8 mouse cellular contexts compared by ENCODE assay signal in the genomic region with DNA sequence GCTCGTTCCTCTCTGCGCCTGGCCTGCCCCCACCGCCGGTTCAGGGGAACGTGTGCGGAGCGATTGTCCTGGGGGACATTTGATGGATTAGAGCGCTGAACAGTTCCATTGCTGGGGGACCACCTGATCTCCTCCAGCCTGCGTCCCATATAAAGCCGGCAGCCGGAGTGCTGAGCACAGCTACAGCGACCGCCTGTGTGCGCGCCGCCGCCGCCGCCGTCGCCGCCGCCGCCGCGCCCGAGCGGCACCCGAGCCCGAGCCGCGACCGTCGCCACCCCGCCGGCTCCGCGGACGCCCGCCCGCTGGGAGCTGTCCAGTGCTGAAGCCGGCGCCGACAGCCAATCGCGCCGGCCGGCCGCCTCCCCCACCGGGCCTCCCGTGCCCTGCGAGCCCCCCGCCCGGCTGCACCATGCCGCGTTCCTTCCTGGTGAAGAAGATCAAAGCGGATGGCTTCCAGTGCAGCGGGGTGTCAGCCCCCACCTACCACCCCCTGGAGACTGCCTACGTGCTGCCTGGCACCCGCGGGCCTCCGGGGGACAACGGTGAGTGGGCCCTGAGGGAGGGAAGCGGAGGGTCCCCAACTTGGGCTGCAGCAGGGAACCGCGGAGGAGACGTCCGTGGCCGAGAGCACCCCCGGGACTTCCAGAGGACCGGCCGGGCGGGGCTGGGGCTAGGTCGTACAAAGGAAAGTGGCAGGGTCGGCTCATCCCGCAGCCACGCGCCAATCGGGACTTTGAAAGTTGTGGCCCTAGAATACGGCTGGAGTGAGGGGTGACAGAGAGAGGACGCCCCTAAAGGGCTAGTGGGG. TPM values are rescaled to one million over a fixed set of nuclear protein-coding genes. Genes with fewer than 3 reads are reported as not detected.
DNase-seq lines count a peak whose midpoint lies in the region; ATAC-seq lines count a peak whose summit lies in the region.
"Had no signal": no experiment of that assay in that cellular context is flagged by ENCODE, and none has a peak within 500 bp of the region (broad histone marks: within the 10 kb centered on the region; RNA-seq: fewer than 3 reads in every experiment).

No protein-coding gene starts in this region.

- peak overlapping the region; percentile 65 for H3K4me2 ChIP-seq in limb, embryonic 12.5 days
- peak overlapping the region; percentile 88 for H3K4me2 ChIP-seq in midbrain, embryonic 13.5 days (replicated peaks)

- WGBS in limb, embryonic 12.5 days, result 2% methylated on average over 81 of the region's 81 CpGs
- under 1% methylated on average over 72 of the region's 81 CpGs for WGBS in midbrain, embryonic 13.5 days

- no peak overlapping the region; the same call in 1 of the 2 replicates for H3K9ac ChIP-seq in limb, embryonic 12.5 days (replicated peaks)
- H3K9ac ChIP-seq in midbrain, embryonic 13.5 days (replicated peaks), result peak overlapping the region; percentile 98

- H3K27ac ChIP-seq in limb, embryonic 12.5 days, result no peak overlapping the region
- peak overlapping the region; percentile 98 for H3K27ac ChIP-seq in midbrain, embryonic 13.5 days

- ATAC-seq in limb, embryonic 12.5 days (ENCODE audit: insufficient number of reproducible peaks, insufficient read depth, low FRiP score, low TSS enrichment, low read depth), result peak; percentile 90
- ATAC-seq in midbrain, embryonic 13.5 days, result peak; percentile 81

- peak overlapping the region; percentile 34 for H3K4me3 ChIP-seq in limb, embryonic 12.5 days (replicated peaks)
- H3K4me3 ChIP-seq in midbrain, embryonic 13.5 days (replicated peaks), result peak overlapping the region; percentile 94

- no peaks in the 10 kb centered on the region for H3K9me3 ChIP-seq in limb, embryonic 12.5 days
- H3K9me3 ChIP-seq in midbrain, embryonic 13.5 days, result no peaks in the 10 kb centered on the region

- peak; percentile 91 for DNase-seq in adrenal gland, adult 2 months
- DNase-seq in cerebellum, postnatal 36 days, result peak; percentile 46 to 60
- peak; percentile 73 for DNase-seq in gastrocnemius, postnatal 25 days
- peak; percentile 60 for DNase-seq in induced T-regulatory cell, adult 2 months (ENCODE audit: low read depth)
- peak; percentile 50 to 83 for DNase-seq in spleen, postnatal 10 days (ENCODE audit: low spot score in 2 of 2)

- peaks cover 91% of the 10 kb centered on the region for H3K27me3 ChIP-seq in limb, embryonic 12.5 days
- no peaks in the 10 kb centered on the region for H3K27me3 ChIP-seq in midbrain, embryonic 13.5 days

- H3K36me3 ChIP-seq in limb, embryonic 12.5 days, result no peaks in the 10 kb centered on the region
- H3K36me3 ChIP-seq in midbrain, embryonic 13.5 days, result peaks cover 14% of the 10 kb centered on the region

- H3K4me1 ChIP-seq in limb, embryonic 12.5 days (replicated peaks), result peaks cover 18% of the 10 kb centered on the region
- H3K4me1 ChIP-seq in midbrain, embryonic 13.5 days (replicated peaks), result peaks cover 70% of the 10 kb centered on the region

RNA-seq across cellular contexts. Expression of gene Scrt2, which starts 0.5 kb away (rescaled TPM):
- total RNA-seq in adrenal gland, adult 2 months (2021), result under 1 TPM; 0.21 to 0.35 TPM
- 0.27 and 0.36 TPM in 2 replicates for polyA plus RNA-seq in adrenal gland, adult 2 months (2012; rRNA removed)
- total RNA-seq in gastrocnemius, postnatal 25 days (2021), result not detected
- polyA plus RNA-seq in limb, embryonic 12.5 days (2016; fragmentation: Nextera tagmentation; extraction: Ambion mirVana), result not detected in 2 replicates
- polyA plus RNA-seq in midbrain, embryonic 13.5 days (2015; fragmentation: Nextera tagmentation; extraction: Ambion mirVana), result 16.3 and 20.0 TPM in 2 replicates
- polyA plus RNA-seq: macrophage had no signal

RNA-seq across cellular contexts. Expression of gene Srxn1, which starts 23.5 kb away (rescaled TPM):
- total RNA-seq in adrenal gland, adult 2 months (2021), result 100 to 1,000 TPM; 188 to 772 TPM
- 315 and 608 TPM in 2 replicates for polyA plus RNA-seq in adrenal gland, adult 2 months (2012; rRNA removed)
- total RNA-seq in gastrocnemius, postnatal 25 days (2021), result 10 to 100 TPM; 18.8 to 24.8 TPM
- polyA plus RNA-seq in limb, embryonic 12.5 days (2016; fragmentation: Nextera tagmentation; extraction: Ambion mirVana), result 7.5 and 8.6 TPM in 2 replicates
- polyA plus RNA-seq in midbrain, embryonic 13.5 days (2015; fragmentation: Nextera tagmentation; extraction: Ambion mirVana), result 13.4 and 14.9 TPM in 2 replicates

Comparison
In these comparisons a context has a peak if more than half of its experiments do, and no peak if none do; other contexts are left out.
1. RNA of gene Scrt2, which starts 0.5 kb away (polyA plus RNA-seq): 16.3 to 20.0 TPM in midbrain, embryonic 13.5 days; 0.27 to 0.36 TPM in adrenal gland, adult 2 months and not detected in limb, embryonic 12.5 days; every median in the first group is over 10 times any median in the second.
2. RNA of gene Srxn1, which starts 23.5 kb away (polyA plus RNA-seq): 315 to 608 TPM in adrenal gland, adult 2 months; 13.4 to 14.9 TPM in midbrain, embryonic 13.5 days and 7.5 to 8.6 TPM in limb, embryonic 12.5 days; every median in the first group is over 10 times any median in the second.
3. Peak in every context shown above with its lines, with median percentiles within 50 percentile points of each other: DNase-seq.